Mouse (Mus musculus): ENCODE measurements around the gene Calm3. TPM values are rescaled to one million over a fixed set of nuclear protein-coding genes. Genes with fewer than 3 reads are reported as not detected.
A peak's percentile ranks its signal among the peaks of the same experiment; 100 is the strongest.

Gene Calm3
- polyA plus RNA-seq, 1 experiment from 2014 or later = 276 TPM

DNA sequence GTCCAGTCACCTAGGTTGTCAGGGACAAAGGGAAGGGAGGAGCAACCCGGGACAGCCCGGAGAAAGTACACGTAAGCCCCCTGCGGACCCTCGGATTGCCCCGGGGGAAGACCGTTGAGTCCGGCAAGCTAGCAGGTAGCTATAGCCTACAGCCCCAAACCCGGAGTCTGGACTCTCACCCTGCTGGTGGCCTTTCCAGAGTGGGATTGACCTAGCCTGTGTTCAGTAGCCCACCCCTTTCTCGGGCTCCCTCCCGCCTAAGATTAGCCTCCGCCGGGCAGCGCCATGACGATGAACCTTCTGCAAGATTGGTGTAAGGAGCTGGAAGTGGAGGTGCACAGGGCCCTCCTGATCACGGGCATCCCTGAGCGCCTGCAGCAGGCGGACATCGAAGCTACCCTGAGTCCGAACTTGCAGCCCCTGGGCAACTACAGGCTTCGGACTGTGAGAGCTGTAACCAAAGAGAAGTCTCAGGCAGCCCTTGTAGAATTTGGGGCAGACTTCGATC, 20.9 kb upstream of the Calm3 start:
- H3K9ac ChIP-seq (ENCODE audit: low read length) = peak overlapping the region; percentile 78
- peak overlapping the region; percentile 15; the same call in 1 of the 2 replicates for H3K27ac ChIP-seq (ENCODE audit: low read depth, low read length)
- peaks cover 45% of the 10 kb centered on the region for H3K27me3 ChIP-seq (ENCODE audit: control insufficient read depth, insufficient read depth, low read length)
- DNase-seq (ENCODE audit: low spot score) = no peak
- H3K4me3 ChIP-seq (ENCODE audit: low read depth, low read length) = peak overlapping the region; percentile 61
- no peaks in the 10 kb centered on the region for H3K9me3 ChIP-seq (ENCODE audit: control insufficient read depth, low read length)
- WGBS = under 1% methylated on average over 22 of the region's 22 CpGs
- ATAC-seq (replicated peaks; ENCODE audit: low FRiP score) = no peak
- peak overlapping the region; percentile 91 for H3K4me2 ChIP-seq (ENCODE audit: low read depth, low read length, severe bottlenecking)
- no peaks in the 10 kb centered on the region for H3K36me3 ChIP-seq (ENCODE audit: control insufficient read depth, insufficient read depth, low read length)
- peaks cover 24% of the 10 kb centered on the region for H3K4me1 ChIP-seq (replicated peaks; ENCODE audit: control insufficient read depth, insufficient read depth, low read length)

DNA sequence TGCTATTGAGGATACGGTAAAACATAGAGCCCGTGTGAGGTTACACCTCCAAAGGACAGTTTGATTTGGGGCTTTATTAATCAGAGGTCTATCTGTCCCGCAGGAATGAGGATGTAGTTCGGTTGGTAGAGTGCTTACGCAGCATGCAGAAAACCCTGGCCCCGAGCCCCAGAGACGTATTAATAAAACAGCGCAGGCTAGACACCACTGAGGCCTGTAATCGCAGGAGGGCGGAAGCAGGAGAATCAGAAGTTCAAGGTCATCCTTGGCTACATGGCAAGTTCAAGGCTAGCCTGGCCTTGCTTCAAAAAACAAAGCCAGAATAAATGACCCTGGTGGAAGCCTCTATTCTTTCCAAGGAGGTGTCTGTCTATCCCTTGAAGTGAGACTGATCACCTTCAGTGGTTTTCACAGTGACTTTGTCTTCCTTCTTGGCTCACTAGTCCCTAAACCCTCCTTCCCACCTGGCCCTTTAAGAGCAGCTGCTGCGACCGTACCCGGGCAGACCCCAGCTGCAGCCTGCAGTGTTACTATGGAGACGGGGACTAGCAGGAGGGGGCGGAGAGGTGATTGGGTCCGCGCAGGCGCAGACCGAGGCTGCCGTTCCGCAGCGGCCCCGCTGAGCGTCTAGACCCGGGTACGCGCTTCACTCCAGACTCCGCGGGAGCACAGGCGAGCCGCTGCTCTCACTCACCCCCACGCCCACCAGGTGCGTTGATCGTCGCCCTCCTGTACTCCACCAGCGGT, 20.3 kb upstream of the Calm3 start, which contains the start of gene Pnmal2:
Gene Pnmal2 (plus strand): TSS at position 622 of the 747 bp plus-strand sequence.
- Histone ChIP-seq H3K4me2 (ENCODE audit: low read depth, low read length, severe bottlenecking) (peak within 1 kb of the TSS; percentile 91), H3K9ac (ENCODE audit: low read length) (peak within 1 kb of the TSS; percentile 78), H3K27ac (ENCODE audit: low read depth, low read length) (peak within 1 kb of the TSS; percentile 15; the same call in 1 of the 2 replicates), H3K27me3 (ENCODE audit: control insufficient read depth, insufficient read depth, low read length) (peaks cover 43% of the 10 kb centered on the region), H3K4me3 (ENCODE audit: low read depth, low read length) (peak within 1 kb of the TSS; percentile 61), H3K36me3 (ENCODE audit: control insufficient read depth, insufficient read depth, low read length) (no peaks in the 10 kb centered on the region), H3K9me3 (ENCODE audit: control insufficient read depth, low read length) (no peaks in the 10 kb centered on the region), H3K4me1 (replicated peaks; ENCODE audit: control insufficient read depth, insufficient read depth, low read length) (peaks cover 22% of the 10 kb centered on the region)
- DNase-seq (ENCODE audit: low spot score) (peak; percentile 95), ATAC-seq (replicated peaks; ENCODE audit: low FRiP score) (peak; percentile 91)
- WGBS = 15% methylated on average over 36 of the region's 36 CpGs

DNA sequence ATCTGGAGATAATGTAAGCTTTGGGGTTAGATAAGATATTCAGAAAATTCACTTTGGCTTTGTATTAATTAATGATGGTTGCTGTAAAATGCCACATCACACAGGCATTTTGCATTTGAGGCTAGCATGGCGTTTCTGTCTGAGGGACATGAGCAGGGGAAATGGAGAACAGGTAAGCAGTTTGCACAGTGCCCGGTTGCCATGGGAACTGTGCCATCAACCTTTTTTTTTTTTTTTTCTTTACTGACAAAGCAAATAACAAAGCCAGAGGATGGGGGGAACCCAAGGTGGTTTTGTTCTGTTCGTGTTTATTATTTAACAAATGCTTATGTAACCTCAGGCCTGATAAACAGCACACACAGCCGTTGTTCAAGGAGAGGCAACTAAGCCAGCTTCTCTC, 18.9 kb upstream of the Calm3 start:
- no peak overlapping the region for H3K4me3 ChIP-seq (ENCODE audit: low read depth, low read length)
- H3K4me2 ChIP-seq (ENCODE audit: low read depth, low read length, severe bottlenecking) = no peak overlapping the region
- peaks cover 19% of the 10 kb centered on the region for H3K4me1 ChIP-seq (replicated peaks; ENCODE audit: control insufficient read depth, insufficient read depth, low read length)
- WGBS = 60% methylated on average over 4 of the region's 4 CpGs
- H3K36me3 ChIP-seq (ENCODE audit: control insufficient read depth, insufficient read depth, low read length) = no peaks in the 10 kb centered on the region
- ATAC-seq (replicated peaks; ENCODE audit: low FRiP score) = no peak
- no peak for DNase-seq (ENCODE audit: low spot score)
- H3K9ac ChIP-seq (ENCODE audit: low read length) = no peak overlapping the region
- peaks cover 29% of the 10 kb centered on the region for H3K27me3 ChIP-seq (ENCODE audit: control insufficient read depth, insufficient read depth, low read length)
- peak overlapping the region; percentile 20; the same call in 1 of the 2 replicates for H3K27ac ChIP-seq (ENCODE audit: low read depth, low read length)
- no peaks in the 10 kb centered on the region for H3K9me3 ChIP-seq (ENCODE audit: control insufficient read depth, low read length)

DNA sequence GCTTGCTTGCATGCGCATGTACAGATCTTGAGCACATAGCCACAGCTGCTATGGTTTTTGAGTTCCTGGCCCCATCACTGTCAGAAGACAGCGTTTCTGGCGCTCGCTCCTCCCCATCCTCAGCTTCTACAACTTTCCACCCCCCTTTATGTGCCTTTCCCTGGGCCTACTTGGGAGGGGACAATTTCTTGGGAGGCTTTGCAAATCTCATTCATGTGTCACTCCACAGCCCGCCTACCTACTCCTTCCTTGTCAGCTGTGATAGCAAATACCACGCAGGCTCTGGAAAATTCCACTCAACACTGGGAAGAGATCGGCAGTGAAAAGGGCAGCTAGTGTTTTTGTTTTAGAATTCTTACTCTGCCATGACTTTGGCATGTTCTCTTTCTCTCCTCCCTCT, 16.4 kb upstream of the Calm3 start:
- 57% methylated on average over 7 of the region's 7 CpGs for WGBS
- H3K4me3 ChIP-seq (ENCODE audit: low read depth, low read length) = no peak overlapping the region
- no peak for DNase-seq (ENCODE audit: low spot score)

DNA sequence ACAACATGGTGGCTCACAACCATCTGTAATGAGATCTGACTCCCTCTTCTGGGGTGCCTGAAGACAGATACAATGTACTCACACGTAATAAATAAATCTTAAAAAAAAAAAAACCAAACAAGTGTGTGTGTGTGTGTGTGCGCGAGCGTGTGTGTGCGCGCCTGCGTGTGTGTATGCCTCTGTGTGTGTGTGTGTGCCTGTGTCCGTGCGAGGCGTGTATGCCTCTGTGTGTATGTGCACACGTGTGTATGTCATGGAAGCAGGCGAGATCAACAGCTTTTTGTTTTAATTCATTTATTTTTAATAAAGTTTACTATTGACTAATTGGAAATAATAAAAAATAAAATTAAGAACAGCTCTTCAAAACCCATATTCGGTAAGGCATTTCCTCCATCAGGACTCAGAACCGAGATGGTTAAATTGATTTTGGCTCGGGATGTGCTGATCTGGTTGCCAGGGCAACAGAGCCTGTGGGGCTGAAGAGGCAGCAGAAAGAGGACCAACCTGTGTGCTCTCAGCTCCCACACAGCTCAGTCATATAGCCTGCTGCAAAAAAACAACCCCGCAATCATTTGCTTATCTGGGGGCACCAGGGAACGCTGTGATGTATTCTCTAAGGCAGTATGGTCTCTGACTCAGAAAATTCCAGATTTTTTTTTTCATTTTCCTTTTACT, 14.3 kb upstream of the Calm3 start:
- 70% methylated on average over 17 of the region's 17 CpGs for WGBS
- no peaks in the 10 kb centered on the region for H3K27me3 ChIP-seq (ENCODE audit: control insufficient read depth, insufficient read depth, low read length)
- H3K9me3 ChIP-seq (ENCODE audit: control insufficient read depth, low read length) = no peaks in the 10 kb centered on the region
- DNase-seq (ENCODE audit: low spot score) (no peak), ATAC-seq (replicated peaks; ENCODE audit: low FRiP score) (peak; percentile 51; the same call in 1 of the 2 replicates)
- no peak overlapping the region for H3K4me3 ChIP-seq (ENCODE audit: low read depth, low read length)
- 0 out of 2 replicates have a peak overlapping the region, but pooled peaks have one; percentile 25 for H3K27ac ChIP-seq (ENCODE audit: low read depth, low read length)
- H3K4me2 ChIP-seq (ENCODE audit: low read depth, low read length, severe bottlenecking) = no peak overlapping the region
- H3K36me3 ChIP-seq (ENCODE audit: control insufficient read depth, insufficient read depth, low read length) = no peaks in the 10 kb centered on the region
- H3K9ac ChIP-seq (ENCODE audit: low read length) = no peak overlapping the region
- H3K4me1 ChIP-seq (replicated peaks; ENCODE audit: control insufficient read depth, insufficient read depth, low read length) = peaks cover 9% of the 10 kb centered on the region; the same call in 1 of the 2 replicates

More for the DNA sequence above, 16.4 kb upstream of the Calm3 start:
- H3K9ac ChIP-seq (ENCODE audit: low read length) = no peak overlapping the region
- H3K4me1 ChIP-seq (replicated peaks; ENCODE audit: control insufficient read depth, insufficient read depth, low read length) = peaks cover 11% of the 10 kb centered on the region; the same call in 1 of the 2 replicates
- no peak overlapping the region for H3K27ac ChIP-seq (ENCODE audit: low read depth, low read length)
- H3K9me3 ChIP-seq (ENCODE audit: control insufficient read depth, low read length) = no peaks in the 10 kb centered on the region
- peaks cover 3% of the 10 kb centered on the region for H3K27me3 ChIP-seq (ENCODE audit: control insufficient read depth, insufficient read depth, low read length)
- H3K36me3 ChIP-seq (ENCODE audit: control insufficient read depth, insufficient read depth, low read length) = no peaks in the 10 kb centered on the region
- no peak overlapping the region for H3K4me2 ChIP-seq (ENCODE audit: low read depth, low read length, severe bottlenecking)
- ATAC-seq (replicated peaks; ENCODE audit: low FRiP score) = no peak

DNA sequence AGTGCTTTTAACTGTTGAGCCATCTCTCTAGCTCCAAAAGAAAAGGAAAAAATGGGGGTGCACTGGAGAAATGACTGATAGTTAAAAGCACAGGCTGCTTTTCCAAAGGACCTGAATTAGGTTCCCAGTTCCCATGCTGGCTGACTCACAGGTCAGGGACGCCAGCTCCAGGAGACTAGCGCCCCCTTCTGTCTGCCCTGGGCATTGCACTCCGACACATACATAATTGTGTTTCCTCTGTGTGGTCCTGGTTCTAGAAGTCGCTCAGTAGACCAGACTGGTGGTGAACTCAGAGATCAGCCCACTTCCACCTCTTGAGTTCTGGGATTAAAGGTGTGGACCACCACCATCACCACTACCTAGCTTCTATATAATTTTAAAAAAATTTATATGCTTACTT, 13.4 kb upstream of the Calm3 start:
- Histone ChIP-seq H3K4me2 (ENCODE audit: low read depth, low read length, severe bottlenecking) (no peak overlapping the region), H3K27me3 (ENCODE audit: control insufficient read depth, insufficient read depth, low read length) (no peaks in the 10 kb centered on the region), H3K27ac (ENCODE audit: low read depth, low read length) (no peak overlapping the region), H3K9ac (ENCODE audit: low read length) (no peak overlapping the region), H3K4me1 (replicated peaks; ENCODE audit: control insufficient read depth, insufficient read depth, low read length) (peaks cover 5% of the 10 kb centered on the region; the same call in 1 of the 2 replicates), H3K9me3 (ENCODE audit: control insufficient read depth, low read length) (no peaks in the 10 kb centered on the region), H3K4me3 (ENCODE audit: low read depth, low read length) (no peak overlapping the region), H3K36me3 (ENCODE audit: control insufficient read depth, insufficient read depth, low read length) (no peaks in the 10 kb centered on the region)
- ATAC-seq (replicated peaks; ENCODE audit: low FRiP score) = no peak
- WGBS = 52% methylated on average over 4 of the region's 4 CpGs
- no peak for DNase-seq (ENCODE audit: low spot score)

DNA sequence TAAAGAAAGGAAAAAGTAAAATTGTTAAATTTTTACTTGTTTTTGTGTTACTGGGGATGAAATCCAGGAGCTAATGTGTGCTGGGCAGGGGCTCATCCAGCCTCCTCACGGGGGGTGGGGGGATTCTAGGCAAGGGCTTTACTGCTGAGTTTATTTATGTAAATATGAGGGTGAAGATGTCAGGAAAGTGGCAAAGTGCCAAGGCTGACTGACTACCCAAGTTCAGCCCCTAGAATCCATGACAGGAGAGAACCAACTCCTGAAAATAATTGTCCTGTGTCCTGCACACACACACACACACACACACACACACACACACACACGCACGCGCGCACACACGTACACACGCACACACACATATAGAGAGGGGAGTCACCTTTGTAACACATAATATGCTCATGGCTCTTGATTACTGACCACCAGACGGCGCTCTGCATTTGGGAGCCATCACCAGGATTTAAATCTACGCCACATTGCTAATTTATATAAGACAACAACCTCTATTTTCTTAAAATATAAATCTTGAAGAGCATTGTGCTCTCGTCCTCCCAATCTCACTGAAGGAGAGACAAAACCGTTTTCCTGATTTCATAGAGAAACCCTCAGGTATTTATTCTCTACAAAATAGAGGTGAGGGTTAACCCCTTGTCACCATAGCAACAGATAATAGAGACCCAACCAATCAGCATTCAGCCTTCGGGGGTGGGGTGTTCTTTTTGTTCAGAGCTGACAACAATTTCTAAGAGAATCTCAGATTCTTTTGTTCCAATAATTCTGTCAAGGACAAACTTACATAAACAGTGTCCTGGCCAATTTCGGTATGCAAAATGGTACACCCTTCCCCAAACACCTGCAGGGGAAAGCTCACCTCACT, 9.0 kb upstream of the Calm3 start:
- no peak overlapping the region for H3K4me2 ChIP-seq (ENCODE audit: low read depth, low read length, severe bottlenecking)
- no peak for DNase-seq (ENCODE audit: low spot score)
- ATAC-seq (replicated peaks; ENCODE audit: low FRiP score) = peak; percentile 47
- H3K4me1 ChIP-seq (replicated peaks; ENCODE audit: control insufficient read depth, insufficient read depth, low read length) = peaks cover under 1% of the 10 kb centered on the region; the same call in 1 of the 2 replicates
- no peaks in the 10 kb centered on the region for H3K36me3 ChIP-seq (ENCODE audit: control insufficient read depth, insufficient read depth, low read length)
- WGBS = 41% methylated on average over 14 of the region's 14 CpGs
- H3K27ac ChIP-seq (ENCODE audit: low read depth, low read length) = no peak overlapping the region
- no peaks in the 10 kb centered on the region for H3K9me3 ChIP-seq (ENCODE audit: control insufficient read depth, low read length)
- no peaks in the 10 kb centered on the region for H3K27me3 ChIP-seq (ENCODE audit: control insufficient read depth, insufficient read depth, low read length)
- H3K4me3 ChIP-seq (ENCODE audit: low read depth, low read length) = no peak overlapping the region
- H3K9ac ChIP-seq (ENCODE audit: low read length) = no peak overlapping the region
